Mouse (Mus musculus): ENCODE results near the gene Clcn2.

GRCm38 (mm10) chr16:20672965-20673705 is 44.4 kb downstream of the Clcn2 start:
- TF ChIP-seq GABPA (IDR thresholded peaks at IDR 0.05; ENCODE audit: low read depth, low read length) (no peak), CTCF (IDR thresholded peaks at IDR 0.05 in 2 of 3, conservative IDR thresholded peaks at IDR 0.05 in 1 of 3; ENCODE audit: control insufficient read depth in 1 of 3, insufficient read depth in 1 of 3, low read depth in 2 of 3, low read length in 3 of 3, poor library complexity in 1 of 3, severe bottlenecking in 1 of 3) (no peak), BHLHE40 (IDR thresholded peaks at IDR 0.05; ENCODE audit: borderline replicate concordance, low read depth, low read length) (no peak), POLR2A (IDR thresholded peaks at IDR 0.05; ENCODE audit: control insufficient read depth in 1 of 2, insufficient read depth in 1 of 2, low read depth in 1 of 2, low read length in 2 of 2, poor library complexity in 1 of 2) (peak in 1 of 2 experiments; percentile 32; a peak in 2 of 4 replicates)

Data from MEL (cell line).